Mouse (Mus musculus) liver, adult 2 months (tissue): ENCODE measurements around the gene Gm37240.

Experiments
- CTCF ChIP-seq: fragments of 200-500 bp; IDR thresholded peaks from 2 replicates; pipeline ENCODE4 v1.5.1; 2011; ENCODE audit warnings: low read depth, low read length, control low read depth
- POLR2A ChIP-seq: fragments of 200-500 bp; IDR thresholded peaks from 2 replicates; pipeline ENCODE4 v1.6.1; 2011; ENCODE audit warnings: low read length, control low read depth; ENCODE audit not compliant: insufficient read depth; ENCODE audit errors: extremely low read depth

DNA sequence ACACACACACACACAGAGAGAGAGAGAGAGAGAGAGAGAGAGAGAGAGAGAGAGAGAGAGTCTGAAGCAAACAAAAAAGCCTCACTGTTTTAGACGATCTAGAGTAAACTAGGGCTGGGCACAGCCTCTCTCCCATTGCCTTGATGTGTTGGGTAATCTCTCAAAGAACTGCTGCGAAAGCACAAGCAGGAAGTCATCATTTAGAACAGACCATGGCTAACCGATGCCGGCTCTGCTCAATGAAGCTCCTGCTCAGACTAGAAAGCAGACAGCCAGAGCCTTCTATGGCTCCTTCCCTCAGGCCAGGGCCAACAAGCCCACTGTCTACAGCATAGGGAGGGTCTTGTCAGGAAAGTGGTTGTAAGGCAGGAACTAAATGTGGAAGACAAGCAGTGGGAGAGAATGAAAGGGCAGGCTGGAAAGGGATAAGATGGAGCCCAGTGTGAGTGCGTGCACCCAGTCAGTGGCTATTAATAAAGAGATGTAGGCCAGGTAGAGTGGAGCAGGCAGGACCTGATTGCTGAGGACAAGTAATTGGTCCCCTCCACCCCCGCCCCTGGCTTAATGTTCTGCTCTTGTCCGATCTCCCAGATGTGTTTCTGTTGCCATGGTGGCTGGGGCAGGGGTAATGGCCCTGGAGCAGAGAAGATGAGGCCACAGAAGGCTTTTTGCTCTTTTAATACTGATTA, 1200.4 kb downstream of the Gm37240 start:
- TF ChIP-seq CTCF: no peak
- no peak for TF ChIP-seq POLR2A
